Mouse (Mus musculus) heart, adult 2 months (tissue): ENCODE data around the gene Gpr12.

Source experiments
- EP300 ChIP-seq: fragments of 200-500 bp; IDR thresholded peaks from 2 replicates; pipeline ENCODE4 v1.6.1; 2011; ENCODE audit warnings: low read depth, low read length, control low read depth; ENCODE audit not compliant: insufficient read depth
- POLR2A ChIP-seq: fragments of 200-500 bp; IDR thresholded peaks from 2 replicates; pipeline ENCODE4 v1.6.1; 2011; ENCODE audit warnings: mild to moderate bottlenecking, low read depth, low read length, control low read depth; ENCODE audit not compliant: insufficient read depth

DNA sequence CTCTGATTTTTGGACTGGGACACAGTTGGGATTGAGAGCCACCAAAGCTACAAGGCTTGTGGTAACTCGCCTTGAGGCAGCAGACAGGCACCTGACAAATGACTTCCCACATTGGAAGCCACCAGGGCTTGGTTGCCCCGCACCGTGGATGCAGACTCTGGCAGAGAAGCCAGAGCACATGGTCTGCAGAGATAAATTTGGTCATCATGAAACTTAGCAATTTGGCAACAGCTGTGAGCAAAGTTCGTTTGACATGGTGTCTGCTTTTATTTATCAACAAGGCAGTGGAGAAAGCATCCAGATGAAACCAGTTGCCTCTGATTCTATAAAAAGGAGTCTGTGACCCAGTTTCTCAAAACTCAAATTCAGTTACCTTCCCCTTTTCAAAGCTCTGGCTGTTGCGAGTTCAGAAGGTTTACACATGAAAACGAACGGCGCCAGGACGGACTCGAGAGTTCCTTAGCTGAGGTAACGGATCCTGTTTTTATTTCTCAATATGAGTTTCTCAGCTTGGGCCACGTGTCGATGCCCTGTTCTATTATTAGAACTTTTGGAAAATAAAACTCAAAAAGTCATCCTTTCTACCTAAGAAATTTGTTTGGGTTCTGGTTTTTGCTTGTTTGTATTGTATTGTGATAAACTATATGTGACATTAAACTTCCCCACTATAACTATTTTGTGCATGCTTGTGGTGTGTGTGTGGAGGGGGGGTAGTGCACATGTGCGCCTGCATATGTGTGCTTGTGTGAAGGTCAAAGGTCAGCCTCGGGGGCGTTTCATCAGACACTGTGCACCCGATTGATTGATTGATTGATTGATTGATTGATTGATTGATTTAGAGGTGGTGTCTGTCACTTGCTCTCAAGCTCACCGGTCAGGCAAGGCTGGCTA lies 11.8 kb upstream of the Gpr12 start:
- TF ChIP-seq POLR2A (no peak), EP300 (no peak)
